Mouse (Mus musculus): Measurements from ENCODE around the gene Prr7. TPM values are rescaled to one million over a fixed set of nuclear protein-coding genes. Genes with fewer than 3 reads are reported as not detected.
A peak's percentile ranks its signal among the peaks of the same experiment; 100 is the strongest.

Prr7 gene
- polyA plus RNA-seq, 1 experiment = 5.1 TPM

- H3K4me2 ChIP-seq (ENCODE audit: low read depth) = peak overlapping the region; percentile 99
- H3K79me2 ChIP-seq (ENCODE audit: control insufficient read depth, insufficient read depth) = peaks cover 52% of the 10 kb centered on the region
- H3K4me3 ChIP-seq = peak overlapping the region; percentile 82
- no peaks in the 10 kb centered on the region for H3K27me3 ChIP-seq (ENCODE audit: control insufficient read depth, insufficient read depth, insufficient read length)
- H3ac ChIP-seq (ENCODE audit: control insufficient read depth, insufficient read length) = peak overlapping the region; percentile 77
- peak; percentile 89 for TF ChIP-seq SRF (IDR thresholded peaks at IDR 0.05; ENCODE audit: control insufficient read depth, insufficient read length, low read depth)
- TF ChIP-seq REST (IDR thresholded peaks at IDR 0.05; ENCODE audit: insufficient read depth, insufficient read length) = no peak
- TF ChIP-seq E2F4 (IDR thresholded peaks at IDR 0.05; ENCODE audit: insufficient read depth) = no peak
- peak; percentile 44 for TF ChIP-seq POLR2AphosphoS2 (IDR thresholded peaks at IDR 0.05; ENCODE audit: insufficient read length, low read depth)
- H3K36me3 ChIP-seq (ENCODE audit: control insufficient read depth, insufficient read depth) = peaks cover 25% of the 10 kb centered on the region
These were observed 47.4 kb downstream of the Prr7 start for GRCm38 (mm10) chr13:55511492-55511861.

- no peak for TF ChIP-seq MAX (IDR thresholded peaks at IDR 0.05; ENCODE audit: low read depth)
- TF ChIP-seq SRF (IDR thresholded peaks at IDR 0.05; ENCODE audit: control insufficient read depth, insufficient read length, low read depth) = peak; percentile 95
- TF ChIP-seq CEBPB (IDR thresholded peaks at IDR 0.05; ENCODE audit: insufficient read depth, poor library complexity, severe bottlenecking) = no peak
- peak; percentile 40 for TF ChIP-seq POLR2AphosphoS2 (IDR thresholded peaks at IDR 0.05; ENCODE audit: insufficient read length, low read depth)
- Histone ChIP-seq H3K4me3 (peak overlapping the region; percentile 82), H3K36me3 (ENCODE audit: control insufficient read depth, insufficient read depth) (peaks cover 18% of the 10 kb centered on the region), H3ac (ENCODE audit: control insufficient read depth, insufficient read length) (peak overlapping the region; percentile 77), H3K27me3 (ENCODE audit: control insufficient read depth, insufficient read depth, insufficient read length) (no peaks in the 10 kb centered on the region), H3K4me2 (ENCODE audit: low read depth) (peak overlapping the region; percentile 99), H3K79me2 (ENCODE audit: control insufficient read depth, insufficient read depth) (peaks cover 44% of the 10 kb centered on the region)
These were observed 48.4 kb downstream of the Prr7 start for GRCm38 (mm10) chr13:55512379-55513031.

- Histone ChIP-seq H3K4me2 (ENCODE audit: low read depth) (peak within 1 kb of the TSS; percentile 99), H3K79me2 (ENCODE audit: control insufficient read depth, insufficient read depth) (peaks cover 37% of the 10 kb centered on the region), H3K27me3 (ENCODE audit: control insufficient read depth, insufficient read depth, insufficient read length) (no peaks in the 10 kb centered on the region), H3K4me3 (peak within 1 kb of the TSS; percentile 82), H3ac (ENCODE audit: control insufficient read depth, insufficient read length) (peak within 1 kb of the TSS; percentile 77), H3K36me3 (ENCODE audit: control insufficient read depth, insufficient read depth) (peaks cover 13% of the 10 kb centered on the region)
- peak; percentile 21 for TF ChIP-seq REST (IDR thresholded peaks at IDR 0.05; ENCODE audit: insufficient read depth, insufficient read length)
- TF ChIP-seq POLR2AphosphoS2 (IDR thresholded peaks at IDR 0.05; ENCODE audit: insufficient read length, low read depth) = peak; percentile 98
- TF ChIP-seq TCF3 (IDR thresholded peaks at IDR 0.05; ENCODE audit: insufficient read length, low read depth) = peak; percentile 33
- peak; percentile 98 for TF ChIP-seq POLR2A (IDR thresholded peaks at IDR 0.05; ENCODE audit: insufficient read length, low read depth)
- TF ChIP-seq CEBPB (IDR thresholded peaks at IDR 0.05; ENCODE audit: insufficient read depth, poor library complexity, severe bottlenecking) = no peak
- TF ChIP-seq USF1 (IDR thresholded peaks at IDR 0.05; ENCODE audit: low read depth) = no peak
- peak in 1 of 3 experiments; percentile 10 for TF ChIP-seq MYOG (IDR thresholded peaks at IDR 0.05; ENCODE audit: control insufficient read depth in 1 of 3, insufficient read depth in 1 of 3, insufficient read length in 2 of 3, low read depth in 2 of 3)
- TF ChIP-seq MYOD1 (IDR thresholded peaks at IDR 0.05; ENCODE audit: control insufficient read depth in 1 of 3, insufficient read length in 2 of 3, low read depth in 2 of 3) = peak in 1 of 3 experiments; percentile 11
These were observed 49.2 kb downstream of the Prr7 start, which contains the start of gene Pdlim7 for GRCm38 (mm10) chr13:55513111-55513748. Pdlim7 (minus strand) TSS chr13:55513676.

- Histone ChIP-seq H3K27me3 (ENCODE audit: control insufficient read depth, insufficient read depth, insufficient read length) (no peaks in the 10 kb centered on the region), H3K4me3 (peak overlapping the region; percentile 82), H3K79me2 (ENCODE audit: control insufficient read depth, insufficient read depth) (peaks cover 31% of the 10 kb centered on the region), H3K4me2 (ENCODE audit: low read depth) (peak overlapping the region; percentile 56), H3K36me3 (ENCODE audit: control insufficient read depth, insufficient read depth) (peaks cover 8% of the 10 kb centered on the region), H3ac (ENCODE audit: control insufficient read depth, insufficient read length) (peak overlapping the region; percentile 77)
- TF ChIP-seq TCF12 (IDR thresholded peaks at IDR 0.05; ENCODE audit: insufficient read depth, poor library complexity, severe bottlenecking) (no peak), E2F4 (IDR thresholded peaks at IDR 0.05; ENCODE audit: insufficient read depth) (no peak), SRF (IDR thresholded peaks at IDR 0.05; ENCODE audit: control insufficient read depth, insufficient read length, low read depth) (no peak), MYOD1 (IDR thresholded peaks at IDR 0.05; ENCODE audit: control insufficient read depth in 1 of 3, insufficient read length in 2 of 3, low read depth in 2 of 3) (no peak), REST (IDR thresholded peaks at IDR 0.05; ENCODE audit: insufficient read depth, insufficient read length) (no peak), USF1 (IDR thresholded peaks at IDR 0.05; ENCODE audit: low read depth) (no peak), MYOG (IDR thresholded peaks at IDR 0.05; ENCODE audit: control insufficient read depth in 1 of 3, insufficient read depth in 1 of 3, insufficient read length in 2 of 3, low read depth in 2 of 3) (no peak), POLR2AphosphoS2 (IDR thresholded peaks at IDR 0.05; ENCODE audit: insufficient read length, low read depth) (no peak), POLR2A (IDR thresholded peaks at IDR 0.05; ENCODE audit: insufficient read length, low read depth) (no peak), CEBPB (IDR thresholded peaks at IDR 0.05; ENCODE audit: insufficient read depth, poor library complexity, severe bottlenecking) (no peak), TCF3 (IDR thresholded peaks at IDR 0.05; ENCODE audit: insufficient read length, low read depth) (no peak), MAX (IDR thresholded peaks at IDR 0.05; ENCODE audit: low read depth) (no peak)
These were observed 49.8 kb downstream of the Prr7 start for GRCm38 (mm10) chr13:55513828-55514227.

- TF ChIP-seq POLR2AphosphoS2 (IDR thresholded peaks at IDR 0.05; ENCODE audit: insufficient read length, low read depth) (no peak), TCF12 (IDR thresholded peaks at IDR 0.05; ENCODE audit: insufficient read depth, poor library complexity, severe bottlenecking) (no peak), MAX (IDR thresholded peaks at IDR 0.05; ENCODE audit: low read depth) (no peak), E2F4 (IDR thresholded peaks at IDR 0.05; ENCODE audit: insufficient read depth) (no peak), REST (IDR thresholded peaks at IDR 0.05; ENCODE audit: insufficient read depth, insufficient read length) (no peak), MYOG (IDR thresholded peaks at IDR 0.05; ENCODE audit: control insufficient read depth in 1 of 3, insufficient read depth in 1 of 3, insufficient read length in 2 of 3, low read depth in 2 of 3) (no peak), CEBPB (IDR thresholded peaks at IDR 0.05; ENCODE audit: insufficient read depth, poor library complexity, severe bottlenecking) (no peak), SRF (IDR thresholded peaks at IDR 0.05; ENCODE audit: control insufficient read depth, insufficient read length, low read depth) (no peak), TCF3 (IDR thresholded peaks at IDR 0.05; ENCODE audit: insufficient read length, low read depth) (no peak), MYOD1 (IDR thresholded peaks at IDR 0.05; ENCODE audit: control insufficient read depth in 1 of 3, insufficient read length in 2 of 3, low read depth in 2 of 3) (no peak), POLR2A (IDR thresholded peaks at IDR 0.05; ENCODE audit: insufficient read length, low read depth) (no peak), USF1 (IDR thresholded peaks at IDR 0.05; ENCODE audit: low read depth) (no peak)
- Histone ChIP-seq H3K27me3 (ENCODE audit: control insufficient read depth, insufficient read depth, insufficient read length) (no peaks in the 10 kb centered on the region), H3ac (ENCODE audit: control insufficient read depth, insufficient read length) (no peak overlapping the region), H3K36me3 (ENCODE audit: control insufficient read depth, insufficient read depth) (no peaks in the 10 kb centered on the region), H3K79me2 (ENCODE audit: control insufficient read depth, insufficient read depth) (peaks cover 10% of the 10 kb centered on the region), H3K4me2 (ENCODE audit: low read depth) (no peak overlapping the region), H3K4me3 (no peak overlapping the region)
These were observed 52.9 kb downstream of the Prr7 start for GRCm38 (mm10) chr13:55516955-55517354.

Measured in myocyte (in vitro differentiated cells).